Mouse (Mus musculus): ENCODE results near the gene Srrm4. TPM values are rescaled to one million over a fixed set of nuclear protein-coding genes. Genes with fewer than 3 reads are reported as not detected.

The Srrm4 gene
- total RNA-seq, 1 experiment from 2014 or later, result not detected

Other genes with a start within 250 kb of the Srrm4 start
- gene Hspb8, start 169.0 kb downstream of the Srrm4 start, total RNA-seq (2017), result not detected in 2 replicates

All from neutrophil, adult 5-6 weeks (primary cell).